ENCODE assay signal across 8 mouse cellular contexts in genomic region chr3:114032333-114032732, GRCm38 (mm10). TPM values are rescaled to one million over a fixed set of nuclear protein-coding genes. Genes with fewer than 3 reads are reported as not detected.
A peak's percentile ranks its signal among the peaks of the same experiment; 100 is the strongest.
DNase-seq lines count a peak whose midpoint lies in the region; ATAC-seq and TF ChIP-seq lines count a peak whose summit lies in the region.

No protein-coding gene starts in this region.

- no peaks in the 10 kb centered on the region for H3K27me3 ChIP-seq in kidney, embryonic 15.5 days
- H3K27me3 ChIP-seq in hindbrain, embryonic 11.5 days (ENCODE audit: control insufficient read depth, insufficient read depth, low read length), result no peaks in the 10 kb centered on the region
- no peaks in the 10 kb centered on the region for H3K27me3 ChIP-seq in limb, embryonic 14.5 days (ENCODE audit: control insufficient read depth, insufficient read depth, low read length)

- no peaks in the 10 kb centered on the region for H3K36me3 ChIP-seq in kidney, embryonic 15.5 days
- H3K36me3 ChIP-seq in hindbrain, embryonic 11.5 days (ENCODE audit: control insufficient read depth, insufficient read depth, low read length), result no peaks in the 10 kb centered on the region
- no peaks in the 10 kb centered on the region; the same call in 1 of the 2 replicates for H3K36me3 ChIP-seq in limb, embryonic 14.5 days (ENCODE audit: control insufficient read depth, insufficient read depth, low read length)

- H3K4me3 ChIP-seq in kidney, embryonic 15.5 days (replicated peaks), result peak overlapping the region; percentile 67
- H3K4me3 ChIP-seq in hindbrain, embryonic 11.5 days (ENCODE audit: low read depth, low read length), result peak overlapping the region; percentile 60
- H3K4me3 ChIP-seq in limb, embryonic 14.5 days (replicated peaks; ENCODE audit: low read length), result peak overlapping the region; percentile 67

- ATAC-seq in kidney, embryonic 15.5 days (replicated peaks; ENCODE audit: low FRiP score), result no peak
- 0 out of 2 replicates have a peak, but pooled peaks have one; percentile 36 for ATAC-seq in common myeloid progenitor, adult 5-6 weeks (replicated peaks; ENCODE audit: low read depth, poor library complexity, severe bottlenecking)
- no peak for ATAC-seq in hindbrain, embryonic 11.5 days (ENCODE audit: low FRiP score)
- no peak for ATAC-seq in limb, embryonic 14.5 days (ENCODE audit: low FRiP score, low read depth)
- no peak for ATAC-seq in megakaryocyte progenitor cell, adult 5-6 weeks (replicated peaks; ENCODE audit: poor library complexity)

- no peak for TF ChIP-seq POLR2A in limb, embryonic 14.5 days (IDR thresholded peaks at IDR 0.05; ENCODE audit: borderline replicate concordance, extremely low read depth, insufficient read depth, insufficient read length)

- peaks cover 18% of the 10 kb centered on the region for H3K4me1 ChIP-seq in kidney, embryonic 15.5 days
- no peaks in the 10 kb centered on the region for H3K4me1 ChIP-seq in hindbrain, embryonic 11.5 days (replicated peaks; ENCODE audit: control insufficient read depth, insufficient read depth, low read length)
- 0 out of 2 replicates have a peak, but pooled peaks cover 8% of the 10 kb centered on the region for H3K4me1 ChIP-seq in limb, embryonic 14.5 days (ENCODE audit: control insufficient read depth, insufficient read depth, low read length)

- H3K9me3 ChIP-seq in kidney, embryonic 15.5 days (replicated peaks), result no peaks in the 10 kb centered on the region
- H3K9me3 ChIP-seq in hindbrain, embryonic 11.5 days (ENCODE audit: control insufficient read depth, low read length), result no peaks in the 10 kb centered on the region
- no peaks in the 10 kb centered on the region for H3K9me3 ChIP-seq in limb, embryonic 14.5 days (ENCODE audit: control insufficient read depth, low read length)

- H3K27ac ChIP-seq in kidney, embryonic 15.5 days, result no peak overlapping the region
- H3K27ac ChIP-seq in hindbrain, embryonic 11.5 days (ENCODE audit: low read depth, low read length), result no peak overlapping the region
- peak overlapping the region; percentile 81 for H3K27ac ChIP-seq in limb, embryonic 14.5 days (replicated peaks; ENCODE audit: low read depth, low read length)

- DNase-seq in kidney, postnatal 25 days, result no peak
- peak; percentile 49 for DNase-seq in hindbrain, embryonic 11.5 days (ENCODE audit: low spot score)
- peak; percentile 37 for DNase-seq in limb, embryonic 14.5 days (ENCODE audit: low spot score)
- peak; percentile 52 for DNase-seq in retina, postnatal 1 day
- DNase-seq in ovary, postnatal 10 days (ENCODE audit: low spot score), result no peak

- peak overlapping the region; percentile 88 for H3K4me2 ChIP-seq in kidney, embryonic 15.5 days
- peak overlapping the region; percentile 78 for H3K4me2 ChIP-seq in hindbrain, embryonic 11.5 days (replicated peaks; ENCODE audit: low read depth, low read length)
- peak overlapping the region; percentile 62 for H3K4me2 ChIP-seq in limb, embryonic 14.5 days (replicated peaks; ENCODE audit: low read depth, low read length, severe bottlenecking)

- H3K9ac ChIP-seq in kidney, embryonic 15.5 days, result 0 out of 2 replicates have a peak overlapping the region, but pooled peaks have one; percentile 4
- H3K9ac ChIP-seq in hindbrain, embryonic 11.5 days (ENCODE audit: low read depth, low read length), result 0 out of 2 replicates have a peak overlapping the region, but pooled peaks have one; percentile 49
- H3K9ac ChIP-seq in limb, embryonic 14.5 days (ENCODE audit: low read depth, low read length, severe bottlenecking), result peak overlapping the region; percentile 69

- 2% methylated on average over 4 of the region's 4 CpGs for WGBS in kidney, embryonic 15.5 days
- WGBS in hindbrain, embryonic 11.5 days, result 5% methylated on average over 4 of the region's 4 CpGs
- WGBS in limb, embryonic 14.5 days, result 10% methylated on average over 4 of the region's 4 CpGs

RNA-seq across cellular contexts. Expression of gene Col11a1, which starts 2.0 kb away (rescaled TPM):
- 9.4 and 15.6 TPM in 2 replicates for polyA plus RNA-seq in kidney, embryonic 15.5 days (2015; fragmentation: Nextera tagmentation; extraction: Ambion mirVana)
- not detected in 2 replicates for total RNA-seq in common myeloid progenitor, adult 5-6 weeks (2017)
- 19.4 and 23.4 TPM in 2 replicates for polyA plus RNA-seq in hindbrain, embryonic 11.5 days (2014; fragmentation: Nextera tagmentation; extraction: Ambion mirVana)
- polyA plus RNA-seq in limb, embryonic 14.5 days (2012; rRNA removed), result 208 and 275 TPM in 2 replicates
- 167 and 172 TPM in 2 replicates for polyA plus RNA-seq in limb, embryonic 14.5 days (2014; fragmentation: Nextera tagmentation; extraction: Ambion mirVana)
- not detected in 2 replicates for total RNA-seq in megakaryocyte progenitor cell, adult 5-6 weeks (2015)
- total RNA-seq in megakaryocyte progenitor cell, adult 5-6 weeks (2017), result not detected in 2 replicates

Comparison
In these comparisons a context has a peak if more than half of its experiments do, and no peak if none do; other contexts are left out.
1. H3K9ac ChIP-seq: peak in every context shown above with its lines; median percentile 69 in limb, embryonic 14.5 days; 49 in hindbrain, embryonic 11.5 days; 4 in kidney, embryonic 15.5 days.
2. DNase-seq: peak in hindbrain, embryonic 11.5 days (single experiment), limb, embryonic 14.5 days (single experiment) and retina, postnatal 1 day (single experiment); none in kidney, postnatal 25 days (0 of 2) and ovary, postnatal 10 days (single experiment).
3. Peak in every context shown above with its lines, with median percentiles within 50 percentile points of each other: H3K4me2 ChIP-seq and H3K4me3 ChIP-seq.